Mouse (Mus musculus) lung, postnatal 0 days (tissue): ENCODE results near the gene Mef2a. TPM values are rescaled to one million over a fixed set of nuclear protein-coding genes. Genes with fewer than 3 reads are reported as not detected.

Source experiments
- ATAC-seq: fragments of 200-750 bp; cut with Nextera tagmentation; 2 replicates; pipeline ENCODE4 v1.8.0; 2017; ENCODE audit warnings: moderate library complexity
- DNase-seq: peaks from one replicate; pipeline ENCODE4 v3.0.0-alpha.2; 2016; ENCODE audit warnings: low spot score
- H3K27ac ChIP-seq: fragments of 300-500 bp; sonication (generic); 2 replicates; pipeline ENCODE4 v1.5.1; 2014; ENCODE audit warnings: antibody characterized with exemption, mild to moderate bottlenecking, low read length, mixed read lengths
- H3K27me3 ChIP-seq: fragments of 300-500 bp; sonication (generic); replicated peaks from 2 replicates; pipeline ENCODE4 v1.6.1; 2014; ENCODE audit warnings: low read length, mixed read lengths; ENCODE audit not compliant: insufficient read depth
- H3K36me3 ChIP-seq: fragments of 300-500 bp; sonication (generic); 2 replicates; pipeline ENCODE4 v1.6.1; 2014; ENCODE audit warnings: low read length, mixed read lengths; ENCODE audit not compliant: insufficient read depth
- H3K4me1 ChIP-seq: fragments of 300-500 bp; sonication (generic); 2 replicates; pipeline ENCODE4 v1.6.1; 2014; ENCODE audit warnings: antibody characterized with exemption, low read depth, low read length, mixed read lengths; ENCODE audit not compliant: insufficient read depth
- H3K4me2 ChIP-seq: fragments of 300-500 bp; sonication (generic); replicated peaks from 2 replicates; pipeline ENCODE4 v1.6.1; 2014; ENCODE audit warnings: low read depth, mild to moderate bottlenecking, low read length, moderate library complexity, mixed read lengths
- H3K4me3 ChIP-seq: fragments of 300-500 bp; sonication (generic); 2 replicates; pipeline ENCODE4 v1.5.1; 2014; ENCODE audit warnings: low read depth, low read length
- H3K9ac ChIP-seq: fragments of 300-500 bp; sonication (generic); replicated peaks from 2 replicates; pipeline ENCODE4 v1.6.1; 2014; ENCODE audit warnings: low read depth, mild to moderate bottlenecking
- H3K9me3 ChIP-seq: fragments of 300-500 bp; sonication (generic); 2 replicates; pipeline ENCODE4 v1.6.1; 2016; ENCODE audit warnings: low read length, mixed read lengths
- CTCF ChIP-seq: IDR thresholded peaks from 2 replicates; pipeline ENCODE4 v1.5.1; 2016; ENCODE audit warnings: antibody characterized with exemption, mild to moderate bottlenecking
- EP300 ChIP-seq: IDR thresholded peaks from 2 replicates; pipeline ENCODE4 v1.6.1; 2016; ENCODE audit warnings: antibody characterized with exemption, mild to moderate bottlenecking, control low read depth
- WGBS: fragments of 180-500 bp; shearing (Covaris S2); extraction: QIAGEN DNeasy Blood & Tissue Kit; methylation state at CpG from one replicate; pipeline ENCODE4 v1.1.7; 2014; 5-methylcytosine and 5-hydroxymethylcytosine counted together
- polyA plus RNA-seq: library from polyadenylated mRNA; unstranded; fragments of >200 nt; fragmentation: Nextera tagmentation; extraction: Ambion mirVana; gene quantifications from 2 replicates; pipeline ENCODE4 v1.2.1, GENCODE M21; 2015

Gene Mef2a
- polyA plus RNA-seq: 59.4 and 73.6 TPM in 2 replicates

DNA sequence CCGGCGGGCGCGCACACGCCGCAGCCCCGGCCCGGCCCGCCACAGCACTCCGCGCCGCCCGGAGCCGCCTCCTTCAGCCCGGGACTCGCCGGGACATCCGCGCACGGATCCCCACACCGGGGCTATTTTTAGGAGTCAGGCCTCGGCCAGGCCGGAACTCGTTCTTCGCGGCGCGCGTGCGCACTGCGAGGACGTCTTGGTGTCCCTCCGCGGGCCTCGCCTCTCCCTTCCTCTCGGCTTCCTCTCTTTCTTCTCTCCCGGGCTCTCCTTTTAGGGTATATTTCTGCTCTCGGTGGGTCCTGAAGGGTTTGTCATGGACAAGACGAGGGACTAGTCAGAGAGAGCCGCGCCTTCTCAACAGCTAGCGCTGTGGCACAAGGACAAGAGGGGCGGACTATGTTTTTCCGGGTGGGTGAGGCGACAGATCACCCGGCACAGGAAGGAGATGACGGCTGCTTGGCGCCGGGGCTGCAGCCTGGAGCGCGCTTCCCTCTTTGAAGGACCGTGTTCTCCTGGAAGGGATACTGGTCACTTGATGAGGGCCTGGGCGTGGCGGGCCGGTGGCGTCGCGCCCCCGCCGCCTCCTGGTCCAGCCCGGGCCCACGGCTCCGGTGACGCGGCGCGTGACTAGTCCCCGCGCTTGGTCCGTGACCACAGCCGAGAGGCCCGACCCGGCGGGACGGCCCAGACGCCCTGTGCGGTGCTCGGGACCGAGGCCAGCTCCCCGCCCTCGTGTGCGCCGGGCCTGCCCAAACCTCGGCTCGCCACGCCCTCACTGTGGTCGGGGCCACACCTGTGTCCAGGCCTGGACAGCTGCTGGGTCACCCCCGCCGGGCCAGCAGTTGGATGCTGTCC, at the start of gene Mef2a:
Gene Mef2a (minus strand): TSS at position 130 of the 855 bp plus-strand sequence.
- H3K4me1 ChIP-seq: peaks cover 11% of the 10 kb centered on the region; the same call in 1 of the 2 replicates
- DNase-seq: peak; percentile 97
- H3K4me2 ChIP-seq: peak within 1 kb of the TSS; percentile 81
- H3K9ac ChIP-seq: peak within 1 kb of the TSS; percentile 98
- H3K9me3 ChIP-seq: no peaks in the 10 kb centered on the region
- peak within 1 kb of the TSS; percentile 92 for H3K4me3 ChIP-seq
- TF ChIP-seq EP300: peak; percentile 87
- TF ChIP-seq CTCF: no peak; the same call in 1 of the 2 replicates
- no peaks in the 10 kb centered on the region for H3K27me3 ChIP-seq
- peak within 1 kb of the TSS; percentile 98 for H3K27ac ChIP-seq
- WGBS: under 1% methylated on average over 57 of the region's 89 CpGs
- H3K36me3 ChIP-seq: no peaks in the 10 kb centered on the region
- ATAC-seq: peak; percentile 94

DNA sequence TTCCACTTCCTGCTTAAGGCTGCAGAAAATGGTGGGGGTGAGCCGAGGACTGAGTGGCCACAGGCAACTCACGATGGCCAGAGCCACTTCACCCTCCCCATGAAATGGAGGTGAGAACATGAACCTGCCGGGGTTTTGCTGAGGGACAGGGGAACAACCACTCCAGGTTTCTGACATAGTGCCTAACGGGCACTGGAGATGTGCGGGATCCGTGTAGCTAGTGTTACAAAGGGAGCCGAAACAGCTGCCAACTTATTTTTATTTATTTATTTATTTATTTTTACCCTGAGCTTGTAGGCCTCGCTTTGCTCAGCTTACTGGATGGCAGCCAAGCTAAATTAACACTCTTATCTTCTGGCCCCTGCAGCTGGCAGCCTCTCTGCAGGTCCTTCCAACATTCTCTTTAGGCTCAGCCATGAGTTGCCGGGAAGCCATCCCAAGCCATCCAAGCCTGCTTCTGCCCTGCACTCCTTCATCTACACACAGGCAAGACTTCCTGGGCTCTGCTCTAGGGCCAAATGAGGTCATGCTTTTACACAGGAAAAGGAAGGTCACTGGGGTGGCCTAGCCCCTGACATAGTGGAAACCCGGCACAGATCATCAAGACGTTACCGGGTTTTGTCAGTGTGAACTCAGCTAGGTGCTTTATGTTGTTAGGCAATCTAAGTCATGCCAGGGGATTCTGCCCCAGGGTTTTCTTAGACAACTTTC, 49.0 kb upstream of the Mef2a start:
- Histone ChIP-seq H3K27ac (peak overlapping the region; percentile 33), H3K4me3 (no peak overlapping the region), H3K9me3 (no peaks in the 10 kb centered on the region), H3K36me3 (no peaks in the 10 kb centered on the region), H3K9ac (no peak overlapping the region), H3K4me1 (peaks cover 13% of the 10 kb centered on the region), H3K4me2 (peak overlapping the region; percentile 5; the same call in 1 of the 2 replicates), H3K27me3 (no peaks in the 10 kb centered on the region)
- TF ChIP-seq EP300: peak; percentile 65
- no peak for TF ChIP-seq CTCF
- DNase-seq (peak; percentile 76), ATAC-seq (peak; percentile 62)
- WGBS: 19% methylated on average over 12 of the region's 12 CpGs

DNA sequence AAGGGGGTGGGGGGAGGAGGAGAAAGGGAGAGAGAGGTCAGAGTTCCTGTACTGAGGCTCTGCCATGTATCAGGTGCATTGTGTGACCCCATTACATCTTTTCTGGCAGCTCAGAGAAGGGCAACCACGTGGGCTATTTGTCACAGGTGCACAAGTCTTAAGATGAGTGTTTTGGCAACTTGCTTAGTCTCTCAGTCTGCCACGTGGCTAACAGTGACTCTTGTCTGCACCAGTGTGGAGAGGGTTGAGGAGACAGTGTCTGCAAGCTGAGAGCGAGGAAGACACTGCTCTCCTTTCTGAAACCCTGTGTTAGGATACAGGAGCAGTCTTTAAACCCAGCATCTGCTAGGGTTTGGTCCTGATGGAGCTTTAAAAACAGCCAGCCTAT, 48.4 kb upstream of the Mef2a start:
- H3K4me3 ChIP-seq: no peak overlapping the region
- H3K4me1 ChIP-seq: peaks cover 9% of the 10 kb centered on the region
- H3K36me3 ChIP-seq: no peaks in the 10 kb centered on the region
- 21% methylated on average over 3 of the region's 3 CpGs for WGBS
- H3K27ac ChIP-seq: no peak overlapping the region; the same call in 1 of the 2 replicates
- no peak overlapping the region for H3K9ac ChIP-seq
- H3K9me3 ChIP-seq: no peaks in the 10 kb centered on the region
- 0 out of 2 replicates have a peak overlapping the region, but pooled peaks have one; percentile 5 for H3K4me2 ChIP-seq
- no peaks in the 10 kb centered on the region for H3K27me3 ChIP-seq
- DNase-seq (no peak), ATAC-seq (no peak)
- TF ChIP-seq EP300 (no peak), CTCF (no peak)

DNA sequence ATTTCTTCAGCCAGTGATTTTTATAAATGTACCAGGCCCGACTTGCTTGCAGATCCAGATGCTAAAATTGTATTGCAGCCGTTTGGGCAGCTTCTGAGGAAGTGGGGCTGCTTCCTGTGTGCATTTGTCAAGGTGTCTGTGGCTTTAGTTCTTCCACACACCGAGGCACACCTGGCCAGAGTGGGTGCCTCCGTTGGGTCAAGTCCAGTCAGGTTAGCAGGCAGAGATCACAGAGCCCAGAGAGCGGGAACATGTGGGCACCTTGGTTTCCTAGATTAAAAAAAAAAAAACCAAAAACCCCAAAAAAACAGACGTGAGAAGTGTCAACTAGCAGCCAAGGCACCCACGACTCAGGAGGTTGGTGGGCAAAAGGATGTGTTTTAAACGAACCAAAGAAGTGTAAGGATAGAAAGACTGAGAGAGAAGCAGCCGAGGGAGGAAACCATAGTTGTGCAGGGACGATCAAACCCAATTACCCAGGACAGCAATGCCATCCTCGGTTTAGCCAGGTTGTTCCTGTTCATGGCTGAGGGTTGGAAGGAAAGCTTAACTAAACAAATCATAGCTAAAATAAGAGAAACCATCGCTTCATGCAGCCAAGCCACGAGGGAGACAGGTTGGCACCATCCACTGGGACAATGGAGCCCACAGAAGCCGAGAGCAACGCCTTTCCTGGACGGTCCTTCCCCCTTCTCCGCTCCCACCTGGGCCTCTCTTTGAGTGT, 47.1 kb upstream of the Mef2a start:
- TF ChIP-seq EP300 (no peak), CTCF (no peak)
- no peak overlapping the region for H3K4me2 ChIP-seq
- no peak overlapping the region for H3K27ac ChIP-seq
- no peaks in the 10 kb centered on the region for H3K27me3 ChIP-seq
- H3K36me3 ChIP-seq: no peaks in the 10 kb centered on the region
- no peaks in the 10 kb centered on the region for H3K9me3 ChIP-seq
- no peak for DNase-seq
- H3K4me3 ChIP-seq: no peak overlapping the region
- H3K4me1 ChIP-seq: peaks cover 9% of the 10 kb centered on the region
- no peak for ATAC-seq
- 66% methylated on average over 17 of the region's 17 CpGs for WGBS
- H3K9ac ChIP-seq: no peak overlapping the region

GRCm38 (mm10) chr7:67418122-67418521, 45.5 kb upstream of the Mef2a start:
- DNase-seq (peak; percentile 75), ATAC-seq (peak; percentile 47)
- Histone ChIP-seq H3K9me3 (no peaks in the 10 kb centered on the region), H3K27me3 (no peaks in the 10 kb centered on the region), H3K36me3 (no peaks in the 10 kb centered on the region), H3K4me2 (no peak overlapping the region), H3K4me1 (peaks cover 9% of the 10 kb centered on the region), H3K27ac (no peak overlapping the region), H3K9ac (no peak overlapping the region), H3K4me3 (no peak overlapping the region)
- WGBS: 57% methylated on average over 5 of the region's 5 CpGs
- no peak for TF ChIP-seq CTCF
- TF ChIP-seq EP300: no peak

- Histone ChIP-seq H3K9ac (no peak overlapping the region), H3K4me2 (no peak overlapping the region), H3K9me3 (no peaks in the 10 kb centered on the region), H3K4me1 (no peaks in the 10 kb centered on the region), H3K36me3 (no peaks in the 10 kb centered on the region), H3K4me3 (no peak overlapping the region), H3K27ac (no peak overlapping the region), H3K27me3 (no peaks in the 10 kb centered on the region)
- WGBS: 54% methylated on average over 8 of the region's 8 CpGs
- DNase-seq (peak; percentile 44), ATAC-seq (no peak)
- TF ChIP-seq EP300: no peak
- no peak for TF ChIP-seq CTCF
Observed at GRCm38 (mm10) chr7:67414766-67415165, 42.1 kb upstream of the Mef2a start.
